Mouse (Mus musculus): ENCODE data around the gene Snrpg. TPM values are rescaled to one million over a fixed set of nuclear protein-coding genes. Genes with fewer than 3 reads are reported as not detected.
"Not testable (repeated sequence)": the region's sequence is repeated elsewhere in the genome, so short reads cannot be mapped to it uniquely, and the experiment has no call there.

Snrpg gene
- total RNA-seq, 2 experiments from 2014 or later: 69.9 to 538 TPM

DNA sequence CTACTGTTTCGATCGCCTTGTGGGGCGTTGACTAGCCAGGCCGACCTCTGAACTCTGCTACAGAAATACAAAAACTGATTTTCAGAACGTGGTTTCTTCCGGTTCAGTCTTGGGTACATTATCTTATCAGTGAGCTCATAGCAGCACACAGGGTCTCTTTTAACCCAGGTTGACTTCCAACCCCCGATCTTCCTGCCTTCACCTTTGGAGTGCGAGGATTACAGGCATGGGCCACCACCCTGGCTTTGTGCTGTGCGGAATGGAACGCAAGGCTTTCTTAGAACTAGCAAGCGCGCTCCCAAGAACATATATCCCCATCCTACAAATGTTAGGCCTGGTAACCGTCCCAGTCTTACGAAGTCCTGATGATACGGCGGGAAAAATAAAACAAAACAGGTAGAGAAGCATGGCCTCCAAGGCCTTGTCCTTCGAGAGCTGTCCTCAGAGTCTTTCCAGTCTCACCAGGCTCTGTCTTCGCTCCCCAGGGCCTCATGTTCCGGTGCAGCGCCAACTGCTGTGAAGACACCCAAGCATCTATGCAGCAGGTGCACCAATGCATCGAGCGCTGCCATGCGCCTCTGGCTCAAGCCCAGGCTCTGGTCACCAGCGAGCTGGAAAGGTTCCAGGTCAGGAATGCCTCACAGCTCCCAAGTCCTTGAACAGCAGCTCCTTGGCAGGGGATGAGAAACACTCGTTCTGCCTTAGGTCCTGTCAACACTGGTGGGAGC, 4.8 kb upstream of the Snrpg start:
- no peak for ATAC-seq (replicated peaks; ENCODE audit: poor library complexity)

DNA sequence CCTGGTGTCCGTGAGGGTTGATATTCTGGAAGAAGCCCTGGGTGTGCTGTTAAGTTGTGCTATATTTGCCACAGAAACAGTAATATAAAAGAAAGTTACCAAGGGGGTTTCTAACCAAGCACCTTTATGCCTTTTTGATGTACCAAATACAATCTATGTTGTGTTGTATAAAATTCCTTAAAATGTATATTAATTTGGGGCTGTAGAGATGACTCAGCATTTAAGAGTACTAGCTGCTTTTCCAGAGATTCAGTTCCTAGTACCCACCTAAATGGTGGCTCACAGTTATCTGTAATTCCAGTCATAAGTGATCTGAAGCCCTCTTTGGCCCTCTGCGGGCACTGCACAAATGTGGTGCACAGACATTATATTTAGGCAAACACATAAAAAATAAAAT, 4.3 kb upstream of the Snrpg start:
- no peak for ATAC-seq (replicated peaks; ENCODE audit: poor library complexity)

DNA sequence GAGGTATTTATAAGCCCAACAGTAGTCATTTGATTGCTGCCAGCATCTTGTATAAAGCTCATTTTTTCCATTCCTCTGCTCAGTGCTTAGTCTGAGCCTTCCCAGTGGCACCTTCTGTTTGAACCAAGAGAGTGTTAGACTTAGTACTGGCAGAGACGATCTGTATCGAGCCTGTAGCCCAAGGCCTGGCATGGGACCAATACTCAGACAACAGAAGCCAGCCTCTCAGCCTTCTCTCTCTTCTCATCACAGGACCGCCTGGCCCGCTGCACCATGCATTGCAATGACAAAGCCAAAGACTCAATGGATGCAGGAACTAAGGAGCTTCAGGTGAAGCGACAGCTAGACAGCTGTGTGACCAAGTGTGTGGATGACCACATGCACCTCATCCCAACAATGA, 2.6 kb upstream of the Snrpg start:
- ATAC-seq (replicated peaks; ENCODE audit: poor library complexity): no peak

DNA sequence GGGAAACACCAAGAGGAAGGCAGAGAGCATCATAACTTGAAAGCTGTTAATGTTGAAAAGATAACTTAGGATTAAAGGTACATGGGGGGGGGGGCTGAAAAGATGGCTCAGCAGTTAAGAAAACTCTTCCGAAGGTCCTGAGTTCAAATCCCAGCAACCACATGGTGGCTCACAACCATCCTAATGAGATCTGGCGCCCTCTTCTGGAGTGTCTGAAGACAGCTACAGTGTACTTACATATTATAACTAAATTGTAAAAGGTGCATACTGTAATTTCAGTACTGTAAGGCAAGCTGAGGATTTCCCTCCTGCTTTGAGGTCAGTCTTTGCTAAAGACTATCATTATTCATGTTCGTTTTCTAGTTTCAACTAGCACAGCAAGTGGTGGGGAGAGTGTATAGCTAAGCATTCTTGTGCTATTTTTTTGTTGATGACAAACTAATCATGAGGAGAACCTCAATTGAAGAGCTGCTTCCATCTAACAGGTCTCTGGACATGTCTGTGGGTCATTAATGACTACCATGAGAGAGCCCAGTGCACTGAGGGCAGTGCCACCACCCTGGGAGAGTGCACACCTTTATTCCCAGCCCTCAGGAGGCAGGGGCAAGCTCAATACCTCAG, 901 bp upstream of the Snrpg start:
- no peak for ATAC-seq (replicated peaks; ENCODE audit: poor library complexity)

DNA sequence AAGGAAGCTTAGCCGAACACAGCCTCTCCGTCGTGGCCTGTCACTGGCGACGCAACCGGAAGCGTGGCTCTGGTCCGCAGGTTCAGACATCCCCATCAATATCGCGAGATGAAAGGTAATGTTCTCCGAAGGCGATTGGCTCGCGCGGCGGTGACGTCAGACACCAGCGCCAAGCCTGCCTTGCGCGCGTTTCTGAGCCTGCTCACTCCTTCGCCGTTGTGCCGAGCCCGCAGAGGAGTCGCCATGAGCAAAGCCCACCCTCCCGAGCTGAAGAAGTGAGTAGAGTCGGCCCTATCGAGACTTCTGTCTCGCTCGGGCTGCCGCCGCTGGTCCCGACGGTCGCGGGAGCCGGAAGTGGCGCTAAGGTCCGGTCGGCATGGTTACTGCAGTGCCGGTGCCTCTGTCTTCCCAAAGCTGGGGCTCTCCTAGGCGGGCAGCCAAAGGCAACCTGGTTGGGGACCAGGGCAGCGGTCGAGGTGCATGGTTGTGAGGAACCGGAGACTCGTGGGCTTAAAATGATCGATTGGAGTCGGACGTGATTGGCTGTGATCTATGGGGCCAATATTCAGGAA, 322 bp downstream of the Snrpg start:
- peak; percentile 96 for ATAC-seq (replicated peaks; ENCODE audit: poor library complexity)

DNA sequence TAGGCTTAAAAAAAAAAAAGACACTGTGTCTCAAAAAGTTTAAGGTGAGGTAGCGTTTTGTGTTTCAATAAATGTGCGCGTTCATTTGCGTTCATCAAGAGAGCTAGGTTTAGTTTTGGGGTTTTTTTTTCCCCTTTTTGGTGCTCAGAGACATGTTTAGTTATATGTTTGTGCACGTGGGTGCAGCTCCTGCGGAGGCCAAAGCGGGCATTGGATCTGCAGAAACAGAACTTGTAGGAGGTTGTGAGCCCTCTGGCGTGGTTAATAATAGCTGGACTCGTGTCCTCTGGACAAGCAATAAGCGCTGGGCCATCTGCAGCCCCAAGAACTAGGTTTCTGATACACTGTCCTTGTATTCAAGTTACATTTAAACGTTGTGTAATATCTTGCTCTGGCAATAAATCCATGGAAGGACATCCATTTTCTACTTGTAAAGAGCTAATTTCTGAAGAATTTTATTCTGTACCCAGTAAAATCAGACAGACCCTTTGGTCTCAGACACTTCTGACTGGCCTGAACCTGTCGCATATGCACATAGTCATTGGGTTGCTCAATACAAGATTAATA, 929 bp downstream of the Snrpg start:
- no peak for ATAC-seq (replicated peaks; ENCODE audit: poor library complexity)

DNA sequence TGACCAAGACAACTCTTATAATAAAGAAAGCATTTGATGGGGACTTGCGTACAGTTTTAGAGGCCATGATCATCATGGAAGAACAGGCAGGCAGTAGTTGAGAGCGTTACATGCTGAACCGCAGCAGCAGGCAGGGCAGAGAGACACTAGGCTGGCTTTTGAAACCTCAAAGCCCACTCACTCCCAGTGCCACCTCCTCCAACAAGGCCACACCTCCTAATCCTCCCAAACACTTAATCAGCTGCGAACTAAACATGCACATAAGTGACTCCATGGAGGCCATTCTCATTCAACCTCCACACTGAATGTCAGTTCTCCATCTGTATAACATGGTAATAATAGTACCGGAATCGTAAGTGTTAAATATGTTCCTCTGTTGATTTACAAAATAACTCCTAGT, 2.5 kb downstream of the Snrpg start:
- no peak for ATAC-seq (replicated peaks; ENCODE audit: poor library complexity)

DNA sequence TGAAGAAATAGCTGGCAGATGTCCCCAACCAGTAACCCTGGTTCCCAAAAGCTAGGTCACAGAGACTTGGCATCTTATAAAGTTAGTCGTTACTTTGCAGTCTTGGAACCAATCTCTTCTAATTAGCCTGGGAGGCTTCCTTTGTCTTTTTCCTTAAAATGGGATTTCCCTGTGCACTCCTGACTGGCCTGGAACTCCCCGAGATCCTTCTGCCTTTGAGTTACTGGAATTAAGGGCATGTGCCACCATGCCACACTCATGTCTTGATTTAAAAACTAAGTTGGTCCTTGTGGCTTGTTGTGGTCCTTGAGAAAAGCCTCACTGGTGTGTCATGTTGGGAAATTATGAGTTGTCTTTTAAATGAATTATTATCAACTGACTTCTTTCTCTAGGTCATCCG, 7.2 kb downstream of the Snrpg start:
- no peak for ATAC-seq (replicated peaks; ENCODE audit: poor library complexity)

DNA sequence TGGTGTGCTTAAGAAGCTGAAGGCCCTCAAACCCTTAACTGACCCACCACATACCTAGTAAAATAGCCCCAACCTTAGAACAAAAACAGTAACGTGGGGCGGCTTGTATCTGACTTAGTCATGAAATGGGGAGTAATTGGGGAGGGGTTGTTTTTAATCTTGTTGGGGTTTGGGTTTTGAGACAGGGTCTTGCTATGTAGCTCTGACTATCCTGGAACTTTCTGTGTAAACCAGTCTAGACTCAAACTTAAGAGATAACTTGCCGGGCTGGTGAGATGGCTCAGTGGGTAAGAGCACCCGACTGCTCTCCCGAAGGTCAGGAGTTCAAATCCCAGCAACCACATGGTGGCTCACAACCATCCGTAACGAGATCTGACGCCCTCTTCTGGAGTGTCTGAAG, 9.0 kb downstream of the Snrpg start:
- ATAC-seq (replicated peaks; ENCODE audit: poor library complexity): not testable (repeated sequence)

DNA sequence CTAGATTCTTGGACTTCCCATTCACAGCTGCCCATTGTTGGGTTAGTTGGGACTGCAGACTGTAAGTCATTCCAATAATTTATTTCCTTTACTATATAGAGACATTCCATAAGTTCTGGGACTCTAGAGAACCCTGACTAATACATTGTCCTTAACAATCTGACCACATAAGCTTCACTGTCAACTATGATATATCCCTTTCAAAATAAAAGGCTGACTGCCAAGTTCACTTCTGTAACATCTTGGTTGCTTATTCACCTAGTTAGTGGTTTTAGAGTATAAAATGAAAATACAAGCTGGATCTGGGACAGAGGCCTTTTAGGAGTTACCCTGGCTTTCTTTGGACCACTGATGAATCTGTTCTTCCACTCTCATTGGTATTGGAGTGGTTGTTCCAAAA, 11.4 kb downstream of the Snrpg start:
- ATAC-seq (replicated peaks; ENCODE audit: poor library complexity): no peak

DNA sequence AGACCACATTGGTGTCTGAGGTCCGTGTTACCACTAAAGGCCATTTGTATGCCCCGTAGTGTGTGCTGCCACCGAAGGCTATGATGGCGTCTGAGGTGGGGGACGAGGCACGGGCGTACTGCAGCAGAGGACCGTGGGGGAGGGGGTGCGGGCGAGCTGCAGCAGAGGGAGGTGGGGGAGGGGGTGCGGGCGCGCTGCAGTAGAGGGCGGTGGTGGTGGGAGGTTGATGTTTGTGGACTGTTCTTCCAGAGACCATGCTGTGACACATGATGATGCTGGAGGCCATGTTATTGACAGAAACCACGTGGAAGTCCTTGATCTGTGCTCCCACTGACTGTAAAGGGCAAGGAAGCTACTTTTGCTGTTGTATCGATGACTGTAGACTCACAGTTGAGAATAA, 12.3 kb downstream of the Snrpg start:
- ATAC-seq (replicated peaks; ENCODE audit: poor library complexity): no peak

DNA sequence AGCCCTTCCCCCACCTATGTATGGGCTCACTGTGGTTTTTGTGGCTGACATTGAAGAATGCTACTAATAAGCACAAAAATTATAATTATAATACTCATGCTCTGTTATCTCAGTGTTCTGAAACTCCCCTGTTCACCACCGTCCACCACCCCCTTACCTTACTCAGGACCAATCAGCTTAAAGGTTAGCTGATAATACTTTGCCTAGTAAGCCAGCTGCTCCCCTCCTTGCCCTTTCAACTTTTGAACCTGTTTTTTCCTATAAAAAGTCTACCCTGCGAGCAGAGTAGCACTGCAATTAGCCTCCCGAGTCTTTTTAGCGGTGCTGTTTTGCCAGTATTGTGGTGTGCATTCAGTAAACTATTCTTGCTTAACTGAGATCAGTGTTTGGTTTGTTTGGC, 13.6 kb downstream of the Snrpg start:
- ATAC-seq (replicated peaks; ENCODE audit: poor library complexity): no peak

DNA sequence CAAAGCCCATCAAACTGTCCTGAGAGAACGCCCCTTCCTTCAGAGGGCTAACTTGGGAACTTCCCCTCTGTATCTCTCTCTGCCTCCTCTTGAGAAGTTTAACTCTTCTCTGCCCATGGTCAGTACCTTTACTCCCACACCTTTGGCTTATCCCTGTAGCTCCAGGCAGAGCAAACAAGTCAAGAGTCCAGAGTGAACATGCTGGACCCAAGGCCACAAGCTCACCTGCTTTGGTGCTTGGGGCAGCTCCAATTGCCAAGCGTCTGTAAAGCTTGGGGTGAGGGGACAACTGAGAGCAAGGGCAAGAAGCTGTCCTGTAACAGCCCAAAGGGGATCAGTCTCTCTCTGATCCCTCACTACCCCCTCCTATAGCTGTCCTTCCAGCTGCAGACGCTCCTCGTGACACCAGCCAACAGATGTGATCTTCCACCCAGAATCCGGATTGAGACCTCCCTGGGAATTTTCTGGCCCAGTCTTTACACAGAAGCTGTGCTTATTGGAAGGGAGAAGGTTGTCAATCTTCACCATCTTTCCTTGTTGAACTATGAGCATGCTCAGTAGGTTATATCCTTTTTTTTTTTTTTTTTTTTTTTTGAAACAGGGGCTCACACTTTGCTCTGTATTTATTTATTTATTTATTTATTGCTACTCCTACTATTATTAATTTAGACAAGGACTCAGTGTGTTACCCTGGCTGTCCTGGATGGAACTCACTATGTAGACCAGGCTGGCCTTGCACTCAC, 14.4 kb downstream of the Snrpg start:
- ATAC-seq (replicated peaks; ENCODE audit: poor library complexity): no peak

DNA sequence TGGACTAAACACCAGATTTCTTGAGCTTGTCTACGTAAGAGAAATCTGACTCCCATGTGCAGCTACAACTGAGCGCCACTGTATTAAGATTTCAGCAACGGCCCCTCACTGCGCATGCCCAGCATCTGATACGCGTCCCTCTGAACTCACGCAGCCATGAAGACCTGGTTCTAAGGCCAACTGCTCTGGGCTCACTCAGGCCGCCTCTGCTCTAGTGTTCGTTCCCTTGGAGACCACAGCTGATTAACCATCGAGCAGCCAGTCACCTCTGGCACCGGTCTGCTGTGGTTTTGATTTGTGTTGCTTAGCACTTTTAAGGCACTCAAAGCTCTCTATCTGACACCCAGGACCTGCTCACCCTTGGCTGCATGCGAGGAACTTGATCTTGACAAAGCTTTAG, 16.2 kb downstream of the Snrpg start:
- ATAC-seq (replicated peaks; ENCODE audit: poor library complexity): no peak

DNA sequence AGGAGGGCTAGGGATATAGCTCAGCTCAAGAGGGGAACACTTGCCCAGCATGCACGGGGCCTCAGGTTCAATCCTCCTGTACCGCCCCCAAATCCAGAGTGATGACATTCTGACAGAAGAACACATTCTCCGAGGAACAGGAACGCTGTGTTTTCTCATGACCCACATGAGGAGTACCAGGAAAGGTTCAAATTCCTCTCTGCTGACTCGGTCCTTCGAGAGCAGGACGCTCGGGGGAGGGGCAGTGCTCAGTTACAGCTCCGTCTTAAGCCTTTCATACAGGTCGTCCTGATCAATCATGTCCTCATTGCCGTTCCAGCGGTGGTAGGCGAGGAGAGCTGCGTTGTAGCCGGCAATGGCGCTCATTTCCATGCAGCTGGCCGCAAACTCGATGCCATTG, 17.4 kb downstream of the Snrpg start:
- ATAC-seq (replicated peaks; ENCODE audit: poor library complexity): no peak

DNA sequence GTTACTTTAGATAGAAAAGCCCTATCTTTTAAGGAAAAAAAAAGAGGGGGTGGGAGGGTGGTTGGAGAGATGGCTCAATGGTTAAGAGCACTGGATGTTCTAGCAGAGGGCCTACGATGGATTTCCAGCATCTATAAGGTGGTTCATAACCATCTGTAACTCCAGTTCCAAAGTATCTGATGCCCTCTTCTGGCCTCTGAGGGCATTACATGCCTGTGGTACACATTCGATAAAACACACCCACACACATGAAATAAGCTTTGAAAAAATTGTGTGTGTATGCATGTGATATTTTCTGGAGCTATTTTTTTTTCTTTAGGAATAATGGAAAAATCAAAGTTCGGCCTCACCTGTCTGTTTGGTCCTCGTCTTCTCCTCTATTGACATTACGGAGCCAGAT, 20.2 kb downstream of the Snrpg start:
- ATAC-seq (replicated peaks; ENCODE audit: poor library complexity): no peak

DNA sequence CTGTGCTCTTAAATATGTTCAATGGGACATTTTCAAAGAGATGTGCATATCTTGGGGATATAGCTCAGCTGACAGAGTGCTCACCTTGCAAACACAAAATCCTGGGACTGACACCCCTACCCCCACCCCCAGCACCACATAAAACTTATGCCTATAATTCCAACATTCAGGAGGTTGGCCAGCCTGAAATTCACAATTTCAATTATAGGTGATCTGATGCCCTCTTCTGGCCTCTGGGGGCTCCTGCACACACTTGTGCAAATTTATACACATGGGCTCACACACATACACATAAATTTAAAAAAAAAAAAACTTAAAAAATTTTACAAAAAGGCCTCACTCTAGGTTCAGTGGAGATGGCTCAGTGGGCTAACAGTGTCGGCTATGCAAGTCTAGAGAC, 22.1 kb downstream of the Snrpg start:
- no peak for ATAC-seq (replicated peaks; ENCODE audit: poor library complexity)

DNA sequence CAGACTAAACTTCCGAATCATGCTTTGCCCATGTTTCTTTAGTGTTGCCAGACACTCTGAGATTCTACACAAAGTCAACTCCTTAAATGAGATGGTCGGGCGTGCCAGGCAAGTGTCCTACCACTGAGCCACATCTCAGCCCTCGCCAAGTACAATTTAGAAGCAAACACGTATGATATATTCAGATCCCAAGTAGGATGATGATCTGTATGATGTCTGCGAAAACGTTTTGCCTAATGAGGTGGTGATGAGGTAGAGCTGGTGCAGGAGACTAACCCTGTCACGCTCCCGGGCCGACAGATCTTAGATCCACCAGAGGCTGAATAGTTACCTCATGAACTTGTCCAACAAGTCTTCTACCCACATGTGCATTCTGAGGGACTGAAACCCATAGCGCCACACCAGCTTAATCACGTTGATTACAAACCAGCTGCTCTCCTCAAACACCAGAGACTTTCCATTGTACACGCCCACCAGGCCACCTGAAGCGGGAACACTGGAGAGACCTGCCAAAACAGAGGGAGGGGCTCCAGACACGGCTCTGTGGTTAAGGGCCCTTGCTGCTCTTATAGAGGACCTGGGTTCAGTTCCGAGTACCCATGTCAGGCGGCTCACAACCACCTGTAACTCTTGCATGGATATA, 23.1 kb downstream of the Snrpg start:
- no peak for ATAC-seq (replicated peaks; ENCODE audit: poor library complexity)

DNA sequence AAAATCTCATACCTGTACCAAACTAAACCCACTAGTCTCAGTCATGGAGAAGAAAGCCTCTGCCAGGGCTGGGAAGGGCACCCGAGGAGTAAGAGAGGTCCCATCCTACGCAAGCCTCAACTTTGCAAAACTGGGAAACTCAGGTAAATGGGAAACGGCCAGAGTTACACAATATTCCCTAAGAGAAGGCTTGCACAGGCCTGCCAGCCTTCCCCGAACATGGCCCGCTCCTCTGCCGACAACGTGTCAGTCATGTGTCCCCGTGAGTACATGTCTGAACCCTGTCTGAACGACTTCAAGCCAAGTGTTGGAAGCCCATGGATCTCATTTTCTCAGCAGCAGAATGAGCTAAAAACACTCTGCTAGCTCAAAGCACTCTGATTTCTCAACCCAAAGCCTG, 23.9 kb downstream of the Snrpg start:
- no peak for ATAC-seq (replicated peaks; ENCODE audit: poor library complexity)

DNA sequence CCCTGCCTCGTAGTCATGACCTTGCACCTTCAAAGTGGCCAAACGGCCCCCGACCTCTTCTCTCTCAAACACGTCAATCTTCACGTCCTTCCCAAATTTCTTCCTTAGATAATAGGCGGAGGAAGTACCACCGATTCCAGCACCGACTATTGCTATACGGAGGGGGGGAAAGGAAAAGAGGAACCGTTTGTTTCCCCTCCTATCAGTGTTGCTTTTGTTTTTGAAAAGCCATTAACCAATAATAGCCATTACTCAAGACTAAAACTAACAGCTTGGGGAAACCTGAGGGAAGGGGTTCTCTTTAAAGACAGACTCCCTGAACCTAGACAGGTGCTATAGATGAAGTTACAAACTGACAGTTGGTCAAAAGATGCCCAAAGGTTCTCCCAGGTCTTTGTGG, 24.9 kb downstream of the Snrpg start:
- ATAC-seq (replicated peaks; ENCODE audit: poor library complexity): peak; percentile 22

DNA sequence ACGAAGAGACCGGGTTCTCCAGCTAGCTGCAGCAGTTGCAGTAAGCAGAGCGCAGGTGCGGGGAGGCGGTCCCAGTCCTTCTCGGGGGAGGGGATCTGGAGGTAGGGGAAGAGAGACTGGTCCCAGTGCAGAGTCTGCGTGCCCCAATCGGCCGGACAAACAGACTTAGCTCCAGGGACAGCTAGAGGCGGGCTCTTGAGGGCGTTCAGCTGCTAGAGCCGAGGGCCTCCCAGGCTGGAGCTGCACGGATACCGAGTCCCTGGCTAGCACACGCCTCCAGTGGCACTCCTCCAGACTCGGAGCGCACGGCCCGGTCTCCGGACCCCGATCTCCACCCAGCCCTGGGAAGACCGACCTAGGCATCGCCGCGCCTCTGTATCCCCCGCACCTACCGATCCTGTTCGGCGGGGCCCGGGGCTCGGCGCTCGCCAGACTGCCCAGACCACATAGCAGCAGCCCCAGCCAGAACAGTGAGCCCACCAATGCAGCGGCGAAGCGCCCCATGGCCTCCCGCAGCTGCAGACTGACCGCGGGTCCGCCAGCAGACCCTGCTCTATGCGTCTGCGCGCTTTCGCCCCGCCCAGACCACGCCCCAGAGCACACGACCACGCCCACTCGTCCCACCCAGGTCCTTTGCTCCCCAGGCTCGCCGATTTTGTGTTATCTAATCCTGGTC, 25.6 kb downstream of the Snrpg start, which contains the start of gene Pcyox1:
Gene Pcyox1, minus strand, starts transcription at position 574 of the 676 bp plus-strand sequence.
- ATAC-seq (replicated peaks; ENCODE audit: poor library complexity): peak; percentile 79

Measured in megakaryocyte progenitor cell, adult 5-6 weeks (primary cell).